Mouse (Mus musculus) MN1 (cell line): ENCODE data around the gene Slc29a4.

Source experiments
- DNase-seq: peaks from one replicate; pipeline ENCODE4 v3.0.0-alpha.2; 2016; ENCODE audit warnings: low spot score

Gene Slc29a4

DNA sequence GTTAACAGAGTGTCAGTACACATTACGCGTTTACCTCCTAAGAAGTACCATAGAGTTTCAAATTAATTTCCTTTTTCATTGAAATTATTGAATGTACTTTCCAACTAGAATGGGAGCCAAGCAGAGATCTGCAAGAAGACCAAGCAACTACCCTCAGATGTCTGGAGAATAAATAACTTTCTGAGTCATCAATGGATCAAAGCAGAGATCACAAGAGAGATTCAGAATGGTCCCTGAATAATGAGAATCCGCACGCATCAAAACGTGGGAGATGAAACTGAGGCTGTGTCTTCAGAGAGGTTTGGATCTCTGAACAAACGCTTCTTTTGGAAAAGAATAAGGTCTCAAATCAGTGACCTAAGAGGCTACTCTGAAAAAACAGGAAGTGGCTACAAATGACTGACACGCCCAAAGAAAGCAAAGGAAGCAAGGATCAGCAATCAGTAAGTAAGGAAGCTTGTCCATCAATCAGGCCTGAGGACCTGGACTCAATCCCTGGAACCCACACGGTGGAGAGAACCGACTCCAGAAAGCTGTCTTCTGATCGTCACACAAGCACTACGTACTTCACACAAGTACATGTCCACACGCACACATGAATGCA is 54.8 kb downstream of the Slc29a4 start:
- no peak for DNase-seq

DNA sequence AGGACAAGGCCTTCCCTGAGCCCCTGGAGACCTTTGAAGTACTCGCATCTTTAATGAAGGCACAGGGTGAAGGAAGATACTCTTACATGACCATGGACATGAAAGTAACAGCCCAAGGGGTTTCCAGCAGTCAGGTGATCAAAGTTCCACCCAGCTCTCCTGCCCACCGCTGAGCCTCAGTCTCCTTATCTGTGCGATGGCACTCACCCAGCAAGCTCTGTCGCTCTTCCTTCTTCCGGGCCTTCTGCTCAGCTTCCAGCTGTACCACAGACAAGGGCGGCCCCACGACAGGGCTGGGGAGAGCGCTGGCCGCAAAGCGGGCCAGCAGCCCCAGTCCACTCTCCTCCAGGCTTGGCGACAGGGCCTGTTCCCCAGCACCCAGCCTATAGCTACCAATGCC is 57.9 kb downstream of the Slc29a4 start:
- DNase-seq: no peak

DNA sequence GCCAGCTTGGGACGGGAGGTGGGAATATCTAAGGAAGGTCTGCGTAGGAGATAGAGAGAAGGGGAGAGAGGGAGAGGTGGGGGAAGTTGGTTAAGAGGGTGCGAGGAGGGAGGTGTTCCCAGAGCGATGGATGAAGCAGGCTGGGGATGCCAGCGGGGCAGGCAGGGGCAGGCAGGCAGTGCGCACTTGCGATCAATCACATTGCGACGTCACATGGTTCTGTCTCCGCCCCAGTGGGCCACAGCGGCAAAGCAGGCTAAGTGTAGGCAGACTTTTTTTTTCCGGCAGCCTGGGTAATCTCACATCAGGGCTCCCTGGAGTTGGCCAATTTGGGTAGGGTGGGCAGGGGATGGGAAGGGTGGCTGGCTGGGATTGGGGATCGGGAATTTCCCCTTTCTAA is 59.9 kb downstream of the Slc29a4 start:
- DNase-seq: no peak

DNA sequence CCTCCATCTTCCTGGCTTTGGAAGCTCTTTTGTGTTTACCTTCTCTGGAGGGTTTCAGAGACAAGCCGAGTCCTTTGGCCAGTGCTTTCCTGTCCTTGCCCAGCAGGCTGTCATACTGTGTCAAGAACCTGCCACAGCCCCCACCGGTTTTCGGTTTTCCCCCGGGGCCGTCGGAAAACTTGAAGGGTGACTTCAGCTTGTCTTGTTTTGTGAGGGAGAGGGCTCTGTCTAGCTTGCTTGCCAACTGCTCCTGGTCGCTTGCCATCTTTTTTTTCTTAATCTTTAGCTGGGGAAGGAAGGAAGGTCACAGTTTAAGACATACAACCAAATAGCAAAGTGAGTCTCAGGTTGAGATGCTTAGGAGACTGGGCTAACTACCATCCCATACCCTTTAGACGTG is 67.5 kb downstream of the Slc29a4 start:
- DNase-seq: no peak

DNA sequence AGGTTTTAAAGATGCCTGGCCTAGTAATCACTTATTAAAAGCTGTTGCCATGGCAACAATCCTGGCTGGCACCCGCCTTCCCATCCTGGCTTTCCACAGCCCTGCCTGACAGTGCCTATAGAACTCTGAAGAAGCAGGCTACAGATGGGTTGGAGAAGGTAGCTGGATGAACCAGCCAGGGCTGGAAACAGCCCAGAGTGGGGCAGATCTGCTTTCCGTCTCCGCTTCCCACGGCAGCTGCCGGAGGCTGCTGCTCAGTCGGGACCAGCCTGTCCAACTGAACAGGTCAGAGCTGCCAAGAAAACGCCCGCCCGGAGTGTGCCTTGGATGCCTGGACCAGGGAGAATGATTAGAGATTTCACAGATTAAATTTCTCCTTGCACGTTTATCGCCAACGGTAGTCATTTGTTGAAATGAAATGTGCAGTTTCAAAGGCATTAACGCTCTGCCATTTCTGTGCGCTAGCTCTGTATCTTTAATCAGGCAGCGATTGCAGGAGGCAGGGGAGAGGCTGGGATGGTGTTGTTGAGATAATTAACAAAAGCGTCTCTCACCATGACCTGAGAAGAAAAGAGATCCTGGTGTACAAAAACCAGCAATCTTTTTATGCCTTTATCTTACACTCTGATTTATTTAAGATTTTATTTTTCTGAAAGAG is 69.1 kb downstream of the Slc29a4 start:
- DNase-seq: peak; percentile 94

DNA sequence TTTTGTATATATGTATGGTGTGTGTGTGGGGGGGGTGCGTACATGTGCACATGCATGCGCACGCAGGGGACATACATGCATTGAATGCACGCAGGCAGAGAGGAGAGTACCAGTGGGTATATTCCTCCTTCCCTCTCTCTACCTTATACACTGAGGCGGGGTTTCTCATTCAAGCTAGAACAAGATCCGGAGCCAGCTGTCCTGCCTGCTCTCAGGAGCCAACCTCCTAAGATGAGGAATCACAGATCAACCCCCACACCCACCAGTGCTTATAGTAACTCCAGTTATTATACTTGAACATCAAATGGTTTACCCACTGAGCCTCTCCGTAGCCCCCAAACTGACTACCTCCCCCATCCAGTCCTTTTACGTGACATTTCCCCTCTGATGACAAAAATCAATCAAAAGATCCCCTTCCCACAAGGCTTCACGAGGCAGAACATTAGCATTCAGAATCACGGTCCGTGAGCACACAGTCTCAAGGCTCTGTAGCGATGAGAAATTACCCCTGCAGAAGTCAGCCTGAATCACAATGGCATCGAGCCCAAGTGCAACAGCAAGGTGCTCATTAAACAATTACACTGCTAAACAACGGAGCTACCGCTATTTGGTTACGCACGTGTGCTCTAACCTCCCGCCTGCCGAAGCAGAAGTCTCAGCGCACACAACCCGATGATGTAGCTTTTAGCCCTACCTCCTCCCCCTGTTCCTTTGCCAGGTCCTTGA is 69.9 kb downstream of the Slc29a4 start:
- DNase-seq: peak; percentile 52

DNA sequence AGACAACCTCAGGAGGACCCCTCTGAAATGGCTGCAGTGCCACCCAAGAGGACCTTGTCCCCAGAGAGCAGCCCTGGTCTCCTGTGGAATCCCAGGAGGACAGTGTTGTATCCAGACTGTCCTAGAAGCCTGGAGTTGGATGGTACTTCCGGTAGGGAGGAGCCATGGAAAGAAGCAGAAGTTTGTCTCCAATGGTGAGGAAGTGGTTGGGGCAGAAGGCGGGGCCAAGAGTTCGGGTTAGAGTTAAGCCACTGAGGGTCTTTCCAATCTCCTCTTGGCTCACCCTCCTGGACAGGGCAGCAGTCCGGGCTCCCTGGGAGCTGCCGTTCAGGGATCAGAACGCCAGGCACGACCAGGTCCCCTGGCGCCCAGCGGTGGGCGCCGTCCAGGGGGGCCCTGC is 72.0 kb downstream of the Slc29a4 start:
- DNase-seq: no peak

DNA sequence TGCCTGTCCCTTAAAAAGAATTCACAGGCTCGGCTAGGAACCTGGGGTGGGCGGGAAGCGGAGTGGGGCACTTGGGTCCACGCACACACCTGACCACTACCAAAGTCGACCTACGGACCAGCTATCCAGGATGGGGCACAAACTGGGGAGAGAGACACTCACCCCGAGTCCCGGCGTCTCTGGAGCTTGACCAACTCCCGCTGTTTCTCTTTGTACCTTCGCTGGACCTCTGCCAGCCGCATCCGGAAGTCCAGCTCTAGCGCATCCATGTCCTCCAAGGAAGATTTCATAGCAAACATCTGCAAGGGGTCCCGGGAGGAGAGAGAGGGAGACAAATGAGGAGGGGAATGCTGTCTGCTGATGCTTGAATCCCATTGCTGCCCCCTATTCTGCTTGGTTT is 72.6 kb downstream of the Slc29a4 start:
- DNase-seq: no peak

DNA sequence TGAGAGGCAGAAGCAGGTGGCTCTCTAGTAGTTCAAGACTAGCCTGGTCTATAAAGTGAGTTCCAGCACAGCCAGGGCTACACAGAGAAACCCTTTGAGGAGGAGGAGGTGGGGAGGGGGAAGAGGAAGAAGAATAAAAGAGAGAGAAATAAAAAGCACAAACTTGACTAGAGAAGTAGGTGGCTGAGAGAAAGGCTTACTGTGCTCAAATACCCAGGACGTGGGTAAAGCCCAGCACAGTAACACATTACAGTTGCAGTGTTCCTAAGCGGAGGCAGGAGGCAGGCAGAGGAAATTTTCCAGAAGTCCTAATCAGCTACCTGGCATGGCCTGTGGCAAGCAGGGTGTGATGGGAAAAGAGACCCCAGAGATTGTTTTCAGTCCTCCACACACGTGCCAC is 74.4 kb downstream of the Slc29a4 start:
- DNase-seq: no peak

DNA sequence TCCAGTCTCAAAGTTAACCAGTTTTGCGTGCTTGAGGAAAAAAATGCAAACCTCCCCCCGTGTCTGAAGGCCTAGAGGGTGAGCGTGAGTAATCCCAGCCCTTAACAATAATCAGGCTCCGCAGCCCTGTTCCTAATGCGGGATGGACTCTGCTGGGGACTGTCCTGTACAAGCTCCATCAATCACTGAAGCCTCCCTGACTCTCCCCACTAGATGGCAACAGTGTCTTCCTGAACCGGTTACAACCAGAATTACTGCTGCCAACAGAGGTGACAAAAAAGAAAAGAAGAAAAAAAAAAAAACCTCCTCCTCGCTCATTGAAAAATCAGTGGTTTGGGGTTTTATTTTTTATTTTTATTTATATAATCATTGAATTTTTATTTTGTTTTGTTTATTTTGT is 75.6 kb downstream of the Slc29a4 start:
- DNase-seq: peak; percentile 91

DNA sequence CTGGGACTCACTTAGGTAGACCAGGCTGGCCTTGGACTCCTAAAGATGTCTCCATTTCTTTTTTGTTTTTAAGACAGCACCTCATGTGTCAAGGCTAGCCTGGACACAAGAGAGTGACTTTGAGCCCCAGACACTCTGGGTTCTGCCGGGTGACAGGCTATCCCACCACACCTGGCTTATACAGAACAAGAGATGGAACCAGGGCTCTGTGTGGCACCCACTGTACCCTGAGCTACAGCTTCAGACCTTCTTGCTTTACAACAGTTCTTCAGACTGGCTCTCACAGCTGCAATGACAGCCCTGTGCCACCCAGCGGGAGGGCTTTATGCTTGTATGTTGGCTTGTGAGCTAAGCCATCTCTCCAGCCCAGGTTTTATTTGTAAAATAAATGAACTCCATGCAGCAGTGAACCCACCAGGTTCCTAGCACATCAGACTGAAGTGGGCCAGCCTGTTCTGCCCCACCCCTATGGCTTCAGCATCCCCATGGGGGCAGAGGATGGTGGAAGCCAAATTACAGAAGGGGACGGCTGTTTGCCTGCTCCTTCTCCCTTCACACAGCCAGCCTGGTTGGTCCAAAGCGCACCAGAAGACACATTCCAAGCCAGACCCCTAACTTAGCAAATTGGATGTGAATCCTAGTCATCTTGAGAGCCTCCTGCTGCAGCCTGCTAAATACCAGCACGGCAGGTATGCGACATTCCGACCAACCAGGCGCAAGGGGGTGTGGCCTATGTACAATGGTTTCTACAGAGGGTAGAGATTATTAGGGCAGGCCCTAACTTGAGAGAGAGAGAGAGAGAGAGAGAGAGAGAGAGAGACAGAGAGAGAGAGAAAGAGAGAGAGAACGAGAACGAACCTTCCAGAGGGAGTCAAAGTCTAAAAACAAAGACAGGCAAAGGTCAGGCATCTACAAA is 76.3 kb downstream of the Slc29a4 start:
- DNase-seq: no peak

DNA sequence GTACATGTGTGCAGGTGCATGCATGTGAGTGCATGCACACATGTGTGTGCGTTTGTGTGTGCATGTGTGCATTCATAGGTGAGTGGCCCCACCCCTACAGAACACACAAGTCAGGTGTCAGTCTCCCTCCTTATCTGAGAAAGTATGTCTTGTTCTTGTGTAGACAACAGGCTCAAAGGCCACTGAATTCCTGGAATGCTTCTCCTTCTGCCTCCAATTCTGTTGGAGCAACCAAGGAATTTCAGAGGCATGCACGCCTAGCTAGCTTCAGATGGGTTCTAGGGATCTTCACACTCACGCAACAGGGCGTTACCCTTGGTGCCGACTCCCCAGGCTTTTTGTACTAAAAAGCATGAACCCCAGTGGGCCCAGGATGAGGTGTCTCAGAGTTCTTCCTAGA is 77.3 kb downstream of the Slc29a4 start:
- DNase-seq: no peak

DNA sequence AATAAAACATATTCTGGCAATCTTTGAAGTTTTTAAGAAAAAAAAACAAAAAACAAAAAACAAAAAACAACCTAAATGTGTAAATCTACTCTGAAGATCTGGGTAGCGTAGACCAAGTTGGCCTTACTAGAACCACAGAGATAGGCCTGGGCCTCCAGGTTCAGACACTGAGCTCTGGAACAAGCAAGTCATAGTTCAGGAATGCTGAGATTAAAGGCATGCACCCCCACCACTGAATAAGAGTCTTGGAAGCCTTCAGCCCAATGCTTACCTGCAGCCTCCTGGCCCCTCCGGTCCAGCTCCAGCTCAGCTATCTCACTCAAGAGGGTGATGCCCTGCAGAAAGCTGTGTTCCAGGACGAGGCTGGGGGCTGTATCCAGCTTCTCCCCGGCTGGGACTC is 78.7 kb downstream of the Slc29a4 start:
- DNase-seq: no peak

DNA sequence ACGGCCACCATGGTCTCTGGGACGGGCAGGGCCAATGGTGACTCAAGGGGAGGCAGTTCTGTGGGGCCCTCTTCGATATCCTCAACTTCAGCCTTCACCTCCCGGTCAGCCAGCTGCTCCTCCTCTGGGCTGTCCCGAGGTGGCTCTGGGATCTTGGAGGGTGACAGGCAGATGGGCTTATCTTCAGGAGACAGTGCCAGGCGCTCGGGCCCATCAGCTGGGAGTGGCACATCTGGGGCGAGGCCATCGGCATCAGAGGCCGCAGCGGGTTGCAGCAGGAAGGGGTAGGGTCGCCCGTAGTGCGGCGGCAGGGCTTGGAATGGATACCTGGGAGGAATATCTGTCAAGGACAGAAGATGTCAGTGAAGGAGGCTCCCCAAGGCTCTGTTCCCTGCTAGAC is 79.7 kb downstream of the Slc29a4 start:
- DNase-seq: no peak
